Mouse (Mus musculus) brain, adult 2 months (tissue): ENCODE data around the gene Poldip3.
A peak's percentile ranks its signal among the peaks of the same experiment; 100 is the strongest.

ENCODE experiments used
- DNase-seq: peaks from one replicate; pipeline ENCODE4 v3.0.0; 2011; ENCODE audit warnings: low read depth, low spot score

Poldip3 gene

DNA sequence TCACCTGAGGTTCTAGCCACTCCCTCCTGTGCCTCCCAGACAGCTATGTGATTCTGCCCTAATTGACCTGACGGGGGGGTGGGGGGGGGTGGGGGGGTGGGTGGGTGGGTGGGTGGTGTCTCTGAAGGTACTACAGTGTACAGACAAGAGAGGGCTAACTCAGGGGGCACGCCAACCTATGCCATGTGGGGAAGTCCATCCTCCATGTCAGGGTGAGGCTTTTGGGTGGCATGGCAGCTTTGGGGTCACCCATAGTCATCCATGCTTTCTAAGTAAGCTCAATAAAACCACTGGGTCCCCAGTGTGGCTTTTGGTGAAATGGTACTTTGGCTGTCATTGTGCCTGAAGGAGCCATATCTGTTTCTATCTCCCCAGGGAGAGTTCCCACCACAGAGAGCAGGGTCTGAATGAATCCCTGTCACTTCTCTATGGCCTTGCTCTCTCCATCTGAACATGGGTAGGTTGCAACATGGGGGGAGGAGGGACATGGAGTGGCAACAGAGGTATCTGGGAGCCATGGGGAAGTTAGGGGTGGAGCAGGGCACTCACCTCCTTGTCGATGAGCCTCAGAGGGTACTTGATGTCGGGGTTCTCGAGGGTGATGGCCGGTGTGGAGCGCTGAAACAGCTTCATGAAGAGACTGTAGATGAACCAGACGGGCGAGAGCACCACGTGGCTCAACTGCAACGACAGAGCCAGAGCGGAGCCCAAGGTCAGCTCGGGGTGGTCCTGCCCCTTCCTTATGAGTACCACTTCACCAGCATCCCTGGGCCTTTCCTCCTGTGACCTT lies 16.5 kb upstream of the Poldip3 start:
- no peak for DNase-seq

DNA sequence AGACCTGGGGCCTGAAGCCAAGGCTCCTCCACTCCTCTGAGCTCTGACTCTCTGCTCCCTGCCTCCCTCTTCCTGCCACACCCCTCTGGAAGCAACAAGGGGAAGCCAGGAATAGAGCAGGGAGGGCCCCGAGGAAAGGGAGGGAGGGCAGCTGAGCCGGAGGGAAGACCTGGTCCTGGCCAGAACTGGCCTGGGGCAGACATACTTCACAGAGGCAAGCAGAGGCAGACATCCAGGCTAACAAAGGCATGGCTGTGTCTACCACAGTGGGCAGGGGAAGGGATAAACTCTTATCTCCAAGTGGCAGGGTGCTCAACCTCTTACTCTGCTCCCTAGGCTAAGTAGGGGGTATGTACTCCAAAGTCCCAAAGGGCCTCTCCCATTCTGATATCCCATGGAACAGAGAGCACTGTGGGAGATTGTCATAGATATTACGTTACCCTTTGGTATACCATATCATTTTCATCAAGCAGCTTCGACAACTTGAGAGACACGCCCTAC lies 15.8 kb upstream of the Poldip3 start:
- no peak for DNase-seq

GRCm38 (mm10) chr15:83162818-83163485 lies 13.8 kb upstream of the Poldip3 start:
- DNase-seq = no peak

DNA sequence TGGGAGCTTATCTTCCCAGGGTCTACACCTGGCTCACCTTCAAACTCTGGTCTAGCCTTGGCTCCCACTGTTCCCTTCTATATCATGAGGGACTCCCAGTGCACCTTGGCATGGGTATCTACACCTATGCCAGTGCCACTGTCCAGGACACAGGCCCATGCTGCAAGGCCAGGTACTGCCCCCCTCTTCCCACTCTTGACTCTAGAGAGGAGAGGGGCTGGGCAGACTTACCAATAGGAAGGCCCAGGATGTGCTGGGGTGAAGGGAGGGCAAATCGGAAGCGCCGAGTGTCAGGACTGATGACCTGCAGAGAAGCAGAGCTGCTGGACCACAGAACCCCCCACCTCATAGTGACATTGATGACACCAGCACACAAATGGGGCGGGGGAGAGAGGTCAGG lies 12.8 kb upstream of the Poldip3 start:
- DNase-seq = no peak

DNA sequence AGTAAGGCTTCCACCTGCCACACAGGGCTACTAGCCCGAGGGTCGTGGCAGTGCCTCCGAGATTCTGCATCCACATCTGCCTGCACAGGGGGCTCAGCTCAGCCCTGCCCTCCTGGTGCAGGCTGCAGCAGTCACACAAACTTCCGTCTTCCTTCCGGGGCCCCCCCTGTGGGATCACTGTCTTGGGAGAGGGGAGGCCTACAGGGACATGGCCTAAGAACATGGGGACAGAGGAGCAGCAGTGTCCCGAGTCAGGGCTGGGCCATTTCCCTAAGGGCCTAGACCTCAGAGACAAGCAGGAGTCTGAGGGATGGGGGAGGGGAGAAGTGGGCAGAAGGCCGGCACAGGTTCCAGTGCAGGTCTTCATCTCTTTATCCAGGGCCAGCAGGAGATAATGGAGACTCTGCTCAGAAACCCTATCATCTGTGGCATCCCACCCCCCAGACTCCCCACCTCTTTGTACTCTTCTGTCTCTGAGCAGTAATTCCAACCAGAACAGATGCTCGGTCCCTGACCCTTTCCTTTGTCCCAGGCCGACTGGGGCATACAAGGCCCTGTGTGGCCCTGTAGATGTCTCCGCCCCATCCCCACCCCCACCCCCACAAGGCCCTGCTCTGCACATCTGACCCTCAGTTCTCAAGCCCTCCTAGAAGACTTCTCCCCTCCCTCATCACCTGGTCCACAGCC lies 12.0 kb upstream of the Poldip3 start:
- DNase-seq = no peak

GRCm38 (mm10) chr15:83160561-83160960 lies 11.4 kb upstream of the Poldip3 start:
- no peak for DNase-seq

GRCm38 (mm10) chr15:83159823-83160222 lies 10.6 kb upstream of the Poldip3 start:
- DNase-seq = no peak

- no peak for DNase-seq
Measured at GRCm38 (mm10) chr15:83158587-83159160, 9.5 kb upstream of the Poldip3 start.

- no peak for DNase-seq
Measured at GRCm38 (mm10) chr15:83157667-83158064, 8.5 kb upstream of the Poldip3 start.

- peak; percentile 73 for DNase-seq
Measured at GRCm38 (mm10) chr15:83156929-83157666, 7.9 kb upstream of the Poldip3 start.

GRCm38 (mm10) chr15:83155672-83156419 lies 6.7 kb upstream of the Poldip3 start:
- DNase-seq = no peak

- DNase-seq = no peak
Measured at GRCm38 (mm10) chr15:83154309-83154708, 5.1 kb upstream of the Poldip3 start.

- no peak for DNase-seq
Measured at GRCm38 (mm10) chr15:83150694-83151093, 1.5 kb upstream of the Poldip3 start.

- DNase-seq = no peak
Measured at GRCm38 (mm10) chr15:83150073-83150442, 874 bp upstream of the Poldip3 start.

- DNase-seq = no peak
Measured at GRCm38 (mm10) chr15:83148801-83149195, 386 bp downstream of the Poldip3 start.

DNA sequence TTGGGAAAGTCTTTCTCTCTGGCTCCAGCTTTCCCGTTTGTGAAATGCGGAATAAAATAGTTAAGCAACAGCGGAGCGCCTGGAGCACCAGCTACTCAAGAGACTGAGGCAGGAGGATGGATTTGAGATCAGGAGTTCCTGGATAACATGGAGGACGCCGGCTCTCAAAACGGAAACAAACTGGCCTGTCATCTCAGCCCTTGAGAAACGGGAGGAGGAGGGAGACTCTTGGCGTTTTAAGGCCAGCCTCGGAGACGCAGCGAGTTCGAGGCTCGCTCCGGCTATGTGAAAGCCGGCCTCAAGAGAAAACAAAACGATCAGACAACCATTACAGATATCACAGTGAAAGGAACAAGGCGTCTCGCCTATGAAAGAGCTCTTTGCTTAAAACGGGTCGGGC lies 789 bp downstream of the Poldip3 start:
- DNase-seq = no peak

- no peak for DNase-seq
Measured at GRCm38 (mm10) chr15:83145541-83145940, 3.6 kb downstream of the Poldip3 start.

- peak; percentile 81 for DNase-seq
Measured at GRCm38 (mm10) chr15:83142861-83143260, 6.3 kb downstream of the Poldip3 start.

GRCm38 (mm10) chr15:83135654-83136053 lies 13.5 kb downstream of the Poldip3 start:
- no peak for DNase-seq

GRCm38 (mm10) chr15:83134671-83135070 lies 14.5 kb downstream of the Poldip3 start:
- peak; percentile 57 for DNase-seq
